Mouse (Mus musculus) CD4-positive, CD25-positive, alpha-beta regulatory T cell, adult 4 months (primary cell): Measurements from ENCODE around the gene Piezo1. TPM values are rescaled to one million over a fixed set of nuclear protein-coding genes. Genes with fewer than 3 reads are reported as not detected.

Experiments
- ATAC-seq: one replicate; pipeline ENCODE4 v1.8.0; 2017
- polyA plus RNA-seq, 2 experiments: library from polyadenylated mRNA; unstranded; fragments of 100-300 nt; shearing (Covaris generic); gene quantifications; one replicate each; pipeline ENCODE4 v1.2.1; 2017

The Piezo1 gene
- polyA plus RNA-seq, 2 experiments from 2014 or later, result 15.3 to 22.7 TPM

- ATAC-seq, result no peak
Measured at GRCm38 (mm10) chr8:122451161-122451703, 99.9 kb downstream of the Piezo1 start.

- ATAC-seq, result no peak
Measured at GRCm38 (mm10) chr8:122445203-122445602, 105.9 kb downstream of the Piezo1 start.

- peak; percentile 38 for ATAC-seq
Measured at GRCm38 (mm10) chr8:122444058-122444748, 106.9 kb downstream of the Piezo1 start.

DNA sequence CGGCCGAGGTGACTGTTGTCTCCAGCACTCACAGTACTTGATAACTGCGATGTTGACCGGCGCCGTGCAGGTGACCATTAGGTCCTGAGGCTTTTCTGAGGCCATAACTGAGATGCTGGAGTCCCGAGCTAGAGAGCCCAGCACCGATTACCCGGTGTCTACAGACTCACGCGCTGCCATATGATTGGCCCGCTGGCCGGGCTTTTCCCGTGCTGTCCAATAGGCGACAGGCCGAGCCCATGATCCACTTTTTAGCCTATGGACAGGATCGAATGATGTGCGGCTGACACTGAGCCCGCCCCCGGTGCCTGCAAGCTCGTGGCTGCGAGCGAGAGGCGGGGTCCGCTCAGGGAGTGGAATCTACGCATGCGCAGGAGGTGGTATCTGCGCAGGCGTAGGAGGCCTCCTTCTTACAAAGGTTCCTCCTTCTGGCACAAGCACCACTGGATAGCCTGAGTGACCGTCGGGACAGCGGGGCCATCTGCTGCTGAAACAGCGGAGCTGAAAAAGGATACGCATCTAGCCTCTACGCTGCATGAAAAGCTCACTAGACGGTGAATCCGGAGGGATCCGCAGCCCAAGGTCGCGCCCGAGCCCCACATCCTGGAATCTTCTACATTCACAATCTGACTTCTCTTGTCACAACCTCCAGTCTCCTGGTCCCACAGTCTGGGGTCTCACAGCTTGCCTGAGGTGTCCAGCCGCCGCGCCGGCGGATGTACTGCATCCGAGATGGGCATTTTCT is 107.7 kb downstream of the Piezo1 start, which contains the start of gene Mvd:
Mvd (minus strand) TSS at position 161 of the 745 bp plus-strand sequence.
- peak; percentile 97 for ATAC-seq

DNA sequence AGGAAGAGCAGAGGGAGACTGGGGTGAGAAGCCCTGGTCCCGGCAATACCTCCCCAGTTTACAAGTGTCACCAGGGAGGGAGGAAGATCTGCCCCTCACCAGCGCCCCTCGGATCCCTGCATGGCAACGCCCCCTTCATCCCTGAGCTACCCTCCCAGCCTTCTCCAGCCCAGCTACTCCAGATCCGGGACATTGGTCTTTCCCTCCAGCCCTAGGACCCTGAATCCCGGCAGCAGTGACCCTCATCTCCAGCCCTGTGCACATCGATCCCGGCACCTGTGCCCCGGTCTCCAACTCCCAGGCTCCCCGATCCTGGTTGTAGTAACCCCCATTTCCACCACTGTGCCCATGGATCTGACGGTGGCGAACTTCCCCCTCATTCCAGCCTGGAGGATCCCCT is 108.3 kb downstream of the Piezo1 start:
- no peak for ATAC-seq

- ATAC-seq, result no peak
Measured at GRCm38 (mm10) chr8:122442356-122442755, 108.8 kb downstream of the Piezo1 start.

GRCm38 (mm10) chr8:122441326-122441725 is 109.8 kb downstream of the Piezo1 start:
- no peak for ATAC-seq

GRCm38 (mm10) chr8:122439336-122439735 is 111.8 kb downstream of the Piezo1 start:
- ATAC-seq, result no peak

- peak; percentile 72 for ATAC-seq
Measured at GRCm38 (mm10) chr8:122437708-122438331, 113.3 kb downstream of the Piezo1 start.

DNA sequence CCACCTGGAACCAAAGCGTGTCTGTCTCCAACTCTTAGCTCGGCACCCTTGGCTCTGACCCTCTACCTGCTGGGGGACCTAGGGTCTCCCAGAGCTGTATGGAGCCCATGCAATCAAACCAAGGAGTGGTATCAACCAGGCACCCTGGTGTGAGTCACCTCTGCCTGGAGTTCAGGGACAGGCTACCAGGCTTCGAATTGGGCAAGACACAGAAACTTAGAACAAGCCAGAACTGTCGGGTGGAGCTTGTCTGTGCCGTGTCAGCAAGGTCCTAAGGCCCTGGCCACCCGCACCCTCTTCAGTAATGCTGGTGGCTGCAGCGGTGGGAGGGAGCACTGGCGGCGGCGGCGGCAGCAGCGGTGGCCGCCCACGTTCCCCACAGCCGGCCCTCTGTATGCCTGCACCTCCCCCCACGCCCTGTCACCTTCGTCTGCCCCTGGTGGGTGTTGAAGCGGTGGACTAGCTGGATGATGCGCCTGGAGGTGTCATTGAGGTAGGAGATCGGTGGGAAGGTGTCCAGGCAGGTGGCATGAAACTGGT is 114.5 kb downstream of the Piezo1 start:
- ATAC-seq, result no peak

GRCm38 (mm10) chr8:122436146-122436545 is 115.0 kb downstream of the Piezo1 start:
- no peak for ATAC-seq

DNA sequence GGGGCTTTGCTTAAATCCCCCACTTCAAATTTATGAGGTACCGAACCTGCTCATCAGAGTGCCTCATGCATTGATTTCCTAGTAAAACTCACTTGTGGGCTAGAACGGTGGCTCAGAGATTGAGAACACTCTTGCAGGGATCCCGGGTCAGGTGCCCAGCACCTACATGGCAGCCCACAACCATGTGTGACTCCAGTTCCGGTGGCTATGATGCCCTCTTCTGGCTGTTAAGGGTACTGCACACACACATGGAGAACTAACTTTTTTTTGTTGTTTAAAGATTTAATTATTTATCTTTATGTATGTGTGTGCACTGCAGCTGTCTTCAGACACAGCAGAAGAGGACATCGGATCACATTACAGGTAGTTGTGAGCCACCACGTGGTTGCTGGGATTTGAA is 115.8 kb downstream of the Piezo1 start:
- no peak for ATAC-seq

- no peak for ATAC-seq
Measured at GRCm38 (mm10) chr8:122433269-122433905, 117.7 kb downstream of the Piezo1 start.

GRCm38 (mm10) chr8:122432443-122433268 is 118.5 kb downstream of the Piezo1 start, which contains the start of gene Cyba:
Gene Cyba (minus strand): TSS chr8:122432930.
- ATAC-seq, result peak; percentile 72

Other genes with a start within 250 kb of the Piezo1 start
- not detected for gene Trhr2, start 190.6 kb downstream of the Piezo1 start, polyA plus RNA-seq
- gene Zc3h18, start 174.7 kb downstream of the Piezo1 start, polyA plus RNA-seq, result 10 to 100 TPM; 12.1 to 12.7 TPM
- gene Il17c, start 129.3 kb downstream of the Piezo1 start, polyA plus RNA-seq, result under 1 TPM in 1 of 2 experiments, not detected in 1; 0.77 TPM
- gene Cyba, start 118.4 kb downstream of the Piezo1 start, polyA plus RNA-seq, result 100 to 1,000 TPM; 801 to 968 TPM
- gene Mvd, start 107.9 kb downstream of the Piezo1 start, polyA plus RNA-seq, result 10 to 100 TPM; 12.6 to 20.0 TPM
- 1 to 10 TPM; 2.6 to 5.2 TPM for gene Snai3, start 90.6 kb downstream of the Piezo1 start, polyA plus RNA-seq
- 10 to 100 TPM; 27.3 to 31.0 TPM for gene Rnf166, start 75.3 kb downstream of the Piezo1 start, polyA plus RNA-seq
- gene Ctu2, start 75.2 kb downstream of the Piezo1 start, polyA plus RNA-seq, result 10 to 100 TPM; 11.5 to 16.9 TPM
- gene Cdt1, start 16.7 kb upstream of the Piezo1 start, polyA plus RNA-seq, result 10 to 100 TPM in 1 of 2 experiments, 1 to 10 TPM in 1; 8.2 to 12.6 TPM
- 100 to 1,000 TPM; 146 to 207 TPM for gene Aprt, start 25.6 kb upstream of the Piezo1 start, polyA plus RNA-seq
- gene Galns, start 60.1 kb upstream of the Piezo1 start, polyA plus RNA-seq, result 10 to 100 TPM in 1 of 2 experiments, 1 to 10 TPM in 1; 8.7 to 12.7 TPM
- 10 to 100 TPM; 45.0 to 70.1 TPM for gene Trappc2l, start 60.3 kb upstream of the Piezo1 start, polyA plus RNA-seq
- gene Pabpn1l, start 71.4 kb upstream of the Piezo1 start, polyA plus RNA-seq, result not detected
- under 1 TPM in 1 of 2 experiments, not detected in 1; 0.25 TPM for gene Cbfa2t3, start 147.8 kb upstream of the Piezo1 start, polyA plus RNA-seq
- gene Acsf3, start 224.2 kb upstream of the Piezo1 start, polyA plus RNA-seq, result 1 to 10 TPM; 4.9 to 8.2 TPM